Mouse (Mus musculus) hindbrain, embryonic 16.5 days (tissue): ENCODE measurements around the gene 4930444G20Rik. TPM values are rescaled to one million over a fixed set of nuclear protein-coding genes. Genes with fewer than 3 reads are reported as not detected.
"Not testable (repeated sequence)": the region's sequence is repeated elsewhere in the genome, so short reads cannot be mapped to it uniquely, and the experiment has no call there.

Experiments used
- ATAC-seq: fragments of 200-750 bp; cut with Nextera tagmentation; 2 replicates; pipeline ENCODE4 v1.8.0; 2017; ENCODE audit warnings: moderate TSS enrichment, moderate library complexity
- H3K27ac ChIP-seq: fragments of 300-500 bp; sonication (generic); 2 replicates; pipeline ENCODE4 v1.5.1; 2014; ENCODE audit warnings: low read depth, mild to moderate bottlenecking, control low read depth, low read length, moderate library complexity
- H3K27me3 ChIP-seq: fragments of 300-500 bp; sonication (generic); replicated peaks from 2 replicates; pipeline ENCODE4 v1.6.1; 2014; ENCODE audit warnings: low read length; ENCODE audit not compliant: control insufficient read depth, insufficient read depth
- H3K36me3 ChIP-seq: fragments of 300-500 bp; sonication (generic); 2 replicates; pipeline ENCODE4 v1.6.1; 2014; ENCODE audit warnings: mild to moderate bottlenecking, low read length, moderate library complexity, mixed read lengths; ENCODE audit not compliant: control insufficient read depth, insufficient read depth
- H3K4me1 ChIP-seq: fragments of 300-500 bp; sonication (generic); 2 replicates; pipeline ENCODE4 v1.6.1; 2014; ENCODE audit warnings: low read depth, low read length; ENCODE audit not compliant: control insufficient read depth, insufficient read depth
- H3K4me2 ChIP-seq: fragments of 300-500 bp; sonication (generic); 2 replicates; pipeline ENCODE4 v1.6.1; 2014; ENCODE audit warnings: mild to moderate bottlenecking, low read length, control low read depth, moderate library complexity
- H3K4me3 ChIP-seq: fragments of 300-500 bp; sonication (generic); 2 replicates; pipeline ENCODE4 v1.5.1; 2014; ENCODE audit warnings: mild to moderate bottlenecking, low read length, control low read depth, moderate library complexity
- H3K9ac ChIP-seq: fragments of 300-500 bp; sonication (generic); 2 replicates; pipeline ENCODE4 v1.6.1; 2014; ENCODE audit warnings: low read depth, mild to moderate bottlenecking, control low read depth, low read length, moderate library complexity
- H3K9me3 ChIP-seq: fragments of 300-500 bp; sonication (generic); 2 replicates; pipeline ENCODE4 v1.6.1; 2014; ENCODE audit warnings: mild to moderate bottlenecking, low read length, moderate library complexity; ENCODE audit not compliant: control insufficient read depth
- WGBS: fragments of 180-500 bp; shearing (Covaris S2); extraction: QIAGEN DNeasy Blood & Tissue Kit; methylation state at CpG from one replicate; pipeline ENCODE4 v1.1.7; 2014; 5-methylcytosine and 5-hydroxymethylcytosine counted together
- polyA plus RNA-seq: library from polyadenylated mRNA; unstranded; fragments of >200 nt; fragmentation: Nextera tagmentation; extraction: Ambion mirVana; gene quantifications from 2 replicates; pipeline ENCODE4 v1.2.1, GENCODE M21; 2015

4930444G20Rik gene
- polyA plus RNA-seq, result not detected in 2 replicates

GRCm38 (mm10) chr10:22067979-22068378 lies at the start of gene 4930444G20Rik:
Gene 4930444G20Rik, minus strand, starts transcription at chr10:22068079.
- H3K9me3 ChIP-seq, H3K4me2 ChIP-seq, H3K27ac ChIP-seq, H3K9ac ChIP-seq, H3K36me3 ChIP-seq, H3K27me3 ChIP-seq, H3K4me1 ChIP-seq, H3K4me3 ChIP-seq, ATAC-seq: not testable (repeated sequence)
- WGBS, result 95% methylated on average over 7 of the region's 7 CpGs

GRCm38 (mm10) chr10:22074531-22074930 lies 6.7 kb upstream of the 4930444G20Rik start:
- Histone ChIP-seq H3K27me3 (no peaks in the 10 kb centered on the region), H3K4me2 (no peak overlapping the region), H3K9me3 (no peaks in the 10 kb centered on the region), H3K4me1 (no peaks in the 10 kb centered on the region), H3K27ac (no peak overlapping the region), H3K9ac (no peak overlapping the region), H3K36me3 (no peaks in the 10 kb centered on the region), H3K4me3 (no peak overlapping the region)
- 86% methylated on average over 2 of the region's 2 CpGs for WGBS
- ATAC-seq, result no peak

GRCm38 (mm10) chr10:22072739-22073138 lies 4.9 kb upstream of the 4930444G20Rik start:
- H3K36me3 ChIP-seq, result no peaks in the 10 kb centered on the region
- H3K9ac ChIP-seq, result no peak overlapping the region
- no peak overlapping the region for H3K4me2 ChIP-seq
- no peak overlapping the region for H3K4me3 ChIP-seq
- H3K27me3 ChIP-seq, result no peaks in the 10 kb centered on the region
- no peak overlapping the region for H3K27ac ChIP-seq
- 70% methylated on average over 2 of the region's 2 CpGs for WGBS
- no peaks in the 10 kb centered on the region for H3K9me3 ChIP-seq
- H3K4me1 ChIP-seq, result no peaks in the 10 kb centered on the region
- no peak for ATAC-seq

- H3K9ac ChIP-seq, result no peak overlapping the region
- no peak overlapping the region for H3K27ac ChIP-seq
- H3K4me1 ChIP-seq, result no peaks in the 10 kb centered on the region
- no peaks in the 10 kb centered on the region for H3K9me3 ChIP-seq
- no peak overlapping the region for H3K4me2 ChIP-seq
- 65% methylated on average over 4 of the region's 4 CpGs for WGBS
- H3K36me3 ChIP-seq, result no peaks in the 10 kb centered on the region
- no peak for ATAC-seq
- no peaks in the 10 kb centered on the region for H3K27me3 ChIP-seq
- H3K4me3 ChIP-seq, result no peak overlapping the region
Observed at GRCm38 (mm10) chr10:22070576-22070975, 2.7 kb upstream of the 4930444G20Rik start.

- H3K9ac ChIP-seq, result no peak overlapping the region
- H3K36me3 ChIP-seq, result no peaks in the 10 kb centered on the region
- no peaks in the 10 kb centered on the region for H3K9me3 ChIP-seq
- no peak overlapping the region for H3K4me2 ChIP-seq
- H3K27ac ChIP-seq, result no peak overlapping the region
- no peak overlapping the region for H3K4me3 ChIP-seq
- WGBS, result 100% methylated on average over 2 of the region's 2 CpGs
- ATAC-seq, result no peak
- H3K4me1 ChIP-seq, result no peaks in the 10 kb centered on the region
- H3K27me3 ChIP-seq, result no peaks in the 10 kb centered on the region
Observed at GRCm38 (mm10) chr10:22070168-22070567, 2.3 kb upstream of the 4930444G20Rik start.

- Histone ChIP-seq H3K4me1 (no peaks in the 10 kb centered on the region), H3K4me2 (peak overlapping the region; percentile 94), H3K36me3 (no peaks in the 10 kb centered on the region), H3K27ac (no peak overlapping the region), H3K9me3 (no peaks in the 10 kb centered on the region), H3K9ac (no peak overlapping the region; the same call in 1 of the 2 replicates), H3K4me3 (peak overlapping the region; percentile 63; the same call in 1 of the 2 replicates), H3K27me3 (no peaks in the 10 kb centered on the region)
- WGBS, result 75% methylated on average over 2 of the region's 2 CpGs
- no peak for ATAC-seq
Observed at GRCm38 (mm10) chr10:22059415-22059814, 8.5 kb downstream of the 4930444G20Rik start.

GRCm38 (mm10) chr10:22059026-22059325 lies 8.9 kb downstream of the 4930444G20Rik start:
- no peaks in the 10 kb centered on the region for H3K36me3 ChIP-seq
- 20% methylated on average over 12 of the region's 12 CpGs for WGBS

GRCm38 (mm10) chr10:22058218-22059025 lies 9.5 kb downstream of the 4930444G20Rik start:
- peak; percentile 100 for ATAC-seq
- no peaks in the 10 kb centered on the region for H3K36me3 ChIP-seq
- no peaks in the 10 kb centered on the region for H3K4me1 ChIP-seq
- no peaks in the 10 kb centered on the region for H3K27me3 ChIP-seq
- WGBS, result 10% methylated on average over 41 of the region's 41 CpGs
- H3K4me3 ChIP-seq, result peak overlapping the region; percentile 63
- H3K9me3 ChIP-seq, result no peaks in the 10 kb centered on the region
- H3K4me2 ChIP-seq, result peak overlapping the region; percentile 94
- H3K9ac ChIP-seq, result peak overlapping the region; percentile 75
- no peak overlapping the region; the same call in 1 of the 2 replicates for H3K27ac ChIP-seq

More at GRCm38 (mm10) chr10:22059026-22059325, 8.9 kb downstream of the 4930444G20Rik start:
- Histone ChIP-seq H3K4me2 (peak overlapping the region; percentile 94), H3K4me3 (peak overlapping the region; percentile 63), H3K9ac (peak overlapping the region; percentile 75), H3K4me1 (no peaks in the 10 kb centered on the region), H3K27ac (no peak overlapping the region; the same call in 1 of the 2 replicates), H3K27me3 (no peaks in the 10 kb centered on the region), H3K9me3 (no peaks in the 10 kb centered on the region)
- no peak for ATAC-seq

GRCm38 (mm10) chr10:22055308-22055707 lies 12.6 kb downstream of the 4930444G20Rik start:
- H3K27ac ChIP-seq, result no peak overlapping the region
- no peaks in the 10 kb centered on the region for H3K9me3 ChIP-seq
- no peak overlapping the region for H3K4me3 ChIP-seq
- no peaks in the 10 kb centered on the region for H3K4me1 ChIP-seq
- no peaks in the 10 kb centered on the region for H3K27me3 ChIP-seq
- no peaks in the 10 kb centered on the region for H3K36me3 ChIP-seq
- H3K4me2 ChIP-seq, result no peak overlapping the region
- no peak for ATAC-seq
- H3K9ac ChIP-seq, result no peak overlapping the region
